Mouse (Mus musculus) spleen, postnatal 10 days (tissue): ENCODE measurements at regions not wholly inside any gene's neighbourhood (a gene's known extent, or its start where the extent isn't known, plus 50 kb on each side); places are given as distances from the start of the nearest gene placed in this dataset.

Experiments used
- DNase-seq, 2 experiments: peaks; one replicate each; pipeline ENCODE4 v3.0.0; 2021 to 2022; ENCODE audit warnings: low spot score in 2 of 2

DNA sequence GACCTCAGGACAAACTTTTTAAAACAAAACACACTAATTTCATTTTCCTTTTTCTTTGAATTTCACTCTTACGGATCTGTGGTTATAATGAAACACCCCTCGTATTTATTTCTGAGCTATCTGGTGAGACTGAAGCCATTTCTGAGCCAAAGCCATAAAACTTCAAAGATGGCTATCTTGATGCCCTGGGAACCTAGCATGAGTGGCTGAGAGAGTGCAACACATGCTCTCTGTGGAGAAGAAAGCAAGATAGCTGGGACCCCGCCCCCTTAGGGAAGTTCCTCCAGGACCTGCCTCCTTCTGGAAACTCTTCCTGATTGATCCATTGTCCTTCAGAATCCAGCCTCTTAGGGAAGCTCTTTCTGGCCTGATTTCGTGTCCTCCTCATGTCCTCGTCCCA is 57.6 kb upstream of the Myb start:
- no peak for DNase-seq

GRCm38 (mm10) chr10:21220795-21221194 is 60.0 kb upstream of the Myb start:
- DNase-seq = no peak

DNA sequence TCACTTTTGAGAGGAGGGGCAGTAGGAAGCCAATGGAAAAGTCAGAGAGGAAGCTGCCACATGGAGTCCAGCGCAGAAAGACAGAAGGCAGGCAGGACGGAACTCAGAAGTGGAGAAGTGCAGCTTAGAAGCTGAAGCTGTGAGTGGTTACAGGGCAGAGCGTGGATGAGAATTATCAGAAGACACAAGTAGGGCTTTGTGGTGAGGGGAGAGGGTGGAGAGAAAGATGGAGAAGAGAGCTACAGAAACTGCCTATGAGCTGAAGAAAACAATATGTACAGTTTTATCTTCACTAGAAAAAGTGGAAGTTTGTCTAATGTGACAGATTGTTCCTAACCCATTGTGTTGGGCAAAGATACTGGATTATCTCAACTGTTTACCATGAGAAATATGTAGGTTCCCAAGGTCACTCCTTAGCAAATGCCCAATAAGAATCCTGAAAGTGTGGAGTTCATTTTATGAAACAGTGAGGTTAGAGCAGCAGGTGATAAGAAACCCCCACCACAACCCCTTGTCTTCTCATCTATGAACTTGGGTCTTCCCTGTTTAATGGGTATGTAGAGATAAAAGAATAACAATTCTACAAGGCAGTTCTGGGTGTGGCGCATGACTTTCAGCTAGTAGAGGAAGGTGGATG is 60.6 kb upstream of the Myb start:
- peak in 1 of 2 experiments; percentile 5 for DNase-seq

- no peak for DNase-seq
These were observed 61.6 kb upstream of the Myb start for GRCm38 (mm10) chr10:21222104-21223034.

DNA sequence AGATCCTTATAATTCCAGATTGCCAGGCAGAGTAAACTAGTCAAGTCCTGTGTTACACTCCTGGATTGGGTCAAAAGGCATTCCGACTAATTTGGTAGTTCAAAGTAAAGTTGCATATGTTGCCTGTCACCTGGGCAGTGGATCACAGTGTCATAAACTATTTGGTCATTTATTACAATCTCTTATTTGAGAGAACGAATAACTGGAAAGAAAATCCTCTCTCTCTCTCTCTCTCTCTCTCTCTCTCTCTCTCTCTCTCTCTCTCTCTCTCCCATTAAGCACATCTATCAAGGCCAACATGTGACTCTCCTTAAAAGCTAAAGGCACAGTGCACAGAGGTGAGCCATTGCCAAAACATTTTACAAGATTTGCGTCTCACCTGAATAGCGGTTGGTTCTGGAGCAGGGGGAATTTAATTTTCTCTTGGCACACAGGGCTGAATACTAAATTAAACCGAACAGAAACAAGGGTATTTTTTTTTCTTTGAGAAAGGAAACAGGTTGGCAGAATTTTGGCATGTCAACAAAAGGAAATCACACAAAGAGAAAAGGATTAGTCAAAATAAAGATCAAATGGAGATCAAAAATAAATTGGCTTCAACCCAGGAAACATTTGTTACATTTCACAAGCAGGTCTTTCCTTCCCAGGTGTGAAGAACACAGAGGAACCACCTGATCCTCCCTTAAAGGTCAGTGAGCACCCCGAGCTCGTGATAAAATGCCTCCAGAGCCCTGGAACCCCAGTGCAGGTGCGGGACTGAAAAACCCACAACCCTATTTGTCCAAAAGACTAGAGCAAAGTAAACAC is 62.5 kb upstream of the Myb start:
- DNase-seq = no peak

GRCm38 (mm10) chr10:21224229-21224628 is 63.4 kb upstream of the Myb start:
- no peak for DNase-seq

- DNase-seq = no peak
These were observed 65.4 kb upstream of the Myb start for GRCm38 (mm10) chr10:21226210-21226609.

DNA sequence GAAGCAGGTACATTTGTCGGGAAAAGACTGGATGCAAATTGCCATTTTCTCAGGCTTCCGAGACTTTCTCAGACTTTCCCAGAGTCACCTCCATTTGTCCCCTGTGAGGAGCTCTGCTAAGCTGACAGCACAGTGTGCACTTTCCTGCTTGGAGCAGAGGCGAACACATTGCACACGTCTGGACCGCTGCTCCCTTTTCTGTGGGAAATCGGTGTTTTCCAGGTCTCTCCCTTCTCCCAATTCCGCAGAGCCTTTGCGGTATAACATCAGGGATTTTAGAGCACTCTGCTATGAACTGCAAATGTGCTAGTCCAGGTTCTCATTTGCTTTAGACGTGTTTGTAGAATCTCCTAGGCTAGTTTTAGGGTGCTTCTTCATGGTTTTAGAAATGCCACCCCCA is 67.0 kb upstream of the Myb start:
- DNase-seq = no peak

- no peak for DNase-seq
These were observed 67.2 kb upstream of the Hbs1l start for GRCm38 (mm10) chr10:21228557-21228956.

DNA sequence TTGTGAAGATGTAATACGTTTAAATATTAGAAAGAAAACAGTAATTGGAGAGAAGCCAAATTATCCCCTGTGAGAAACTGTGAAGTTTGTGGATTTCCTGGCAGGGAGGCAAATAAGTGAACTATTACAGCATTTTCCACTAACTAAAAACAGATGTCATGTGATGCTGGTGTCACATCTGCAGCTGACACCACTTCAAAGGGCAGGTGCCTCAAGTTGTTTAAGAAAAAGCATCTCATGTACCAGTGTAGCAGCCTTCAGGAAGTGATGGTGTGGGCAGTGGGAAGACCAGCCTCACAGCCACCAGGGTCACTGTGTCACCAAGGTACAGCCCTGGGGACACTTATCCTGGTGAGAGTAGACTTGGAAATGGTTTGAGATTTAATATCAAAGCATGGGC is 60.6 kb upstream of the Hbs1l start:
- DNase-seq = no peak

DNA sequence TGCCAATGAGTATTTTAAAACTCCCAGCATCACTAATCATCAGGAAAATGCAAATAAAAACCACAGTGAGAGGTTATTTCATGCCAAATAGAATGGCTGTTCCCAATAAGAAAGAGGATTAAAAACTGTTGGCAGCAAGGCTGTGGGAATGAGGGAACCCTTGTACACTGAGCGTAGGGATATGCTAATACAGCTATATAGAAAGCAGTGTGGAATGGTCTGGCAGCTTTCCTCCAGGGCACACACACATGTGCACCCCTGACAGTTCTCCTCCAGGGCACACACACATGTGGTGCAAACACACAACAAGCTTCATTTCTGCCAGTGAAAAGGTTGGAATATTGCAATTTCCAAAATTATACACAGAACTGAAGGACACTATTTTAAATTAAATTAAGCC is 58.8 kb upstream of the Hbs1l start:
- no peak for DNase-seq

- no peak for DNase-seq
These were observed 56.3 kb upstream of the Hbs1l start for GRCm38 (mm10) chr10:21239451-21239850.

GRCm38 (mm10) chr10:21241557-21242222 is 54.1 kb upstream of the Hbs1l start:
- DNase-seq = no peak

GRCm38 (mm10) chr10:21242471-21243231 is 53.1 kb upstream of the Hbs1l start:
- no peak for DNase-seq

- DNase-seq = no peak
These were observed 50.8 kb upstream of the Hbs1l start for GRCm38 (mm10) chr10:21244849-21245453.

GRCm38 (mm10) chr10:21245558-21245957 is 50.2 kb upstream of the Hbs1l start:
- no peak for DNase-seq
